Mouse (Mus musculus) kidney, adult 2 months (tissue): ENCODE measurements at regions not wholly inside any gene's neighbourhood (a gene's known extent, or its start where the extent isn't known, plus 50 kb on each side); places are given as distances from the start of the nearest gene placed in this dataset.
"Not testable (repeated sequence)": the region's sequence is repeated elsewhere in the genome, so short reads cannot be mapped to it uniquely, and the experiment has no call there.

Experiments used
- CTCF ChIP-seq: fragments of 200-500 bp; conservative IDR thresholded peaks from 2 replicates; pipeline ENCODE4 v1.5.1; 2011; ENCODE audit warnings: low read depth, mild to moderate bottlenecking, control low read depth, low read length, moderate library complexity, mixed read lengths; ENCODE audit not compliant: insufficient read depth, insufficient read length
- POLR2A ChIP-seq: fragments of 200-500 bp; IDR thresholded peaks from one replicate; pipeline ENCODE4 v1.6.1; 2011; ENCODE audit warnings: low read depth, low read length, control low read depth

DNA sequence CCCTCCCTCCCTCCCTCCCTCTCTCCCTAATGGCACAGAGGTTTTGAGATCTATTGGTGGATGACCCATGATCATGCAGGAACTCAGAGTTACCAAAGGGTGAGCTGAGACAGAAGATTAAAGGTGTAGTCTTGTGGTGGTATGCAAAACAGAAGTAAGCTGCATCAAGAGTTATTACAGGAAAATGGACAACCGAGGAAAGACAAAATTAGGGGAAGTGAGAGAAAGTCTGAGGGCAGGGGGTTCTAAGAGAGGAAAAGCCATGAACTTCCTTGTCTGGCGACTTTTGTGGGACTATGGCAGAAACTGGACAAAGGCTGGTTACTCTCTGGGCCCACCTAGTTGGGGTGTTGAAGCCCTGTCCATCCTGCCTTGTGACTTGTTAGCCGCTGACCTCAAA lies 84.4 kb downstream of the Tcp10c start:
- not testable (repeated sequence) for TF ChIP-seq POLR2A, CTCF
